Mouse (Mus musculus) cortical plate, adult 2 months (tissue): Measurements from ENCODE around the gene Il23a. TPM values are rescaled to one million over a fixed set of nuclear protein-coding genes. Genes with fewer than 3 reads are reported as not detected.

Experiments
- H3K27ac ChIP-seq: fragments of 200-500 bp; 2 replicates; pipeline ENCODE4 v1.5.1; 2012; ENCODE audit warnings: low read length, control low read depth, inconsistent platforms; ENCODE audit not compliant: insufficient read depth
- H3K4me1 ChIP-seq: fragments of 200-500 bp; 2 replicates; pipeline ENCODE4 v1.6.1; 2011; ENCODE audit warnings: low read length; ENCODE audit not compliant: control insufficient read depth, insufficient read depth
- H3K4me3 ChIP-seq: fragments of 200-500 bp; 2 replicates; pipeline ENCODE4 v1.5.1; 2011; ENCODE audit warnings: mild to moderate bottlenecking, low read length, control low read depth; ENCODE audit not compliant: insufficient read depth
- CTCF ChIP-seq: fragments of 200-500 bp; IDR thresholded peaks from 2 replicates; pipeline ENCODE4 v1.5.1; 2011; ENCODE audit warnings: mild to moderate bottlenecking, control low read depth, low read length; ENCODE audit not compliant: insufficient read depth; ENCODE audit errors: extremely low read depth
- POLR2A ChIP-seq: fragments of 200-500 bp; IDR thresholded peaks from 2 replicates; pipeline ENCODE4 v1.6.1; 2011; ENCODE audit warnings: mild to moderate bottlenecking, low read length, control low read depth; ENCODE audit not compliant: insufficient read depth; ENCODE audit errors: extremely low read depth
- polyA plus RNA-seq: library from polyadenylated mRNA; depleted of rRNA; stranded (reverse); fragments of >200 nt; gene quantifications from 2 replicates; pipeline ENCODE4 v1.2.3, GENCODE M21; 2012; rRNA removed

Gene Il23a
- polyA plus RNA-seq, 1 experiment = 0.54 TPM

GRCm38 (mm10) chr10:128253677-128254255 is 44.8 kb downstream of the Il23a start, which contains the start of gene Apon:
Gene Apon, plus strand, starts transcription at chr10:128254096.
- H3K27ac ChIP-seq = no peak within 1 kb of the TSS
- no peaks in the 10 kb centered on the region for H3K4me1 ChIP-seq
- no peak for TF ChIP-seq POLR2A
- no peak for TF ChIP-seq CTCF
- no peak within 1 kb of the TSS for H3K4me3 ChIP-seq

GRCm38 (mm10) chr10:128250565-128250964 is 48.0 kb downstream of the Il23a start:
- TF ChIP-seq POLR2A (no peak), CTCF (no peak)

GRCm38 (mm10) chr10:128247020-128247732 is 51.4 kb downstream of the Il23a start:
- TF ChIP-seq CTCF (no peak), POLR2A (no peak)
- H3K4me3 ChIP-seq = no peak overlapping the region
- H3K4me1 ChIP-seq = no peaks in the 10 kb centered on the region
- no peak overlapping the region for H3K27ac ChIP-seq

More at GRCm38 (mm10) chr10:128250565-128250964, 48.0 kb downstream of the Il23a start:
- no peak overlapping the region for H3K27ac ChIP-seq
- H3K4me3 ChIP-seq = no peak overlapping the region
- no peaks in the 10 kb centered on the region for H3K4me1 ChIP-seq

Other genes starting within 250 kb of the Il23a start
- 66.9 and 67.7 TPM in 2 replicates for gene Ptges3, start 239.8 kb downstream of the Il23a start, polyA plus RNA-seq
- 1,438 and 1,451 TPM in 2 replicates for gene Atp5b, start 215.5 kb downstream of the Il23a start, polyA plus RNA-seq
- gene Baz2a, start 207.2 kb downstream of the Il23a start, polyA plus RNA-seq = 30.2 and 32.1 TPM in 2 replicates
- gene Rbms2, start 118.5 kb downstream of the Il23a start, polyA plus RNA-seq = 16.5 and 16.9 TPM in 2 replicates
- gene Gls2, start 104.3 kb downstream of the Il23a start, polyA plus RNA-seq = 54.8 and 59.6 TPM in 2 replicates
- 9.0 and 10.0 TPM in 2 replicates for gene Spryd4, start 86.9 kb downstream of the Il23a start, polyA plus RNA-seq
- gene Mip, start 72.9 kb downstream of the Il23a start, polyA plus RNA-seq = not detected in 2 replicates
- gene Timeless, start 66.7 kb downstream of the Il23a start, polyA plus RNA-seq = 3.7 and 4.3 TPM in 2 replicates
- not detected in 2 replicates for gene Apon, start 44.7 kb downstream of the Il23a start, polyA plus RNA-seq
- gene Apof, start 30.1 kb downstream of the Il23a start, polyA plus RNA-seq = 0.23 and 0.29 TPM in 2 replicates
- 33.5 and 34.2 TPM in 2 replicates for gene Stat2, start 28.2 kb downstream of the Il23a start, polyA plus RNA-seq
- gene Pan2, start 4.6 kb upstream of the Il23a start, polyA plus RNA-seq = 22.8 and 24.6 TPM in 2 replicates
- gene Cnpy2, start 23.7 kb upstream of the Il23a start, polyA plus RNA-seq = 63.7 and 65.8 TPM in 2 replicates
- 224 and 233 TPM in 2 replicates for gene Cs, start 39.0 kb upstream of the Il23a start, polyA plus RNA-seq
- gene Coq10a, start 70.2 kb upstream of the Il23a start, polyA plus RNA-seq = 101 and 103 TPM in 2 replicates
- 30.0 and 30.4 TPM in 2 replicates for gene Ankrd52, start 78.4 kb upstream of the Il23a start, polyA plus RNA-seq
- 0.51 and 0.73 TPM in 2 replicates for gene Slc39a5, start 102.5 kb upstream of the Il23a start, polyA plus RNA-seq
- gene Nabp2, start 112.7 kb upstream of the Il23a start, polyA plus RNA-seq = 79.4 and 83.4 TPM in 2 replicates
- gene Rnf41, start 112.9 kb upstream of the Il23a start, polyA plus RNA-seq = 78.2 and 78.5 TPM in 2 replicates
- 209 and 223 TPM in 2 replicates for gene Smarcc2, start 160.5 kb upstream of the Il23a start, polyA plus RNA-seq
- 1,299 and 1,338 TPM in 2 replicates for gene Myl6, start 195.4 kb upstream of the Il23a start, polyA plus RNA-seq
- gene Myl6b, start 199.9 kb upstream of the Il23a start, polyA plus RNA-seq = 33.7 and 36.7 TPM in 2 replicates
- gene Esyt1, start 227.1 kb upstream of the Il23a start, polyA plus RNA-seq = 11.6 and 12.0 TPM in 2 replicates
- 11.9 and 12.9 TPM in 2 replicates for gene Zc3h10, start 249.0 kb upstream of the Il23a start, polyA plus RNA-seq